Mouse (Mus musculus) CH12.LX (cell line): ENCODE data around the gene Serbp1.

Experiments
- CTCF ChIP-seq, 2 experiments: IDR thresholded peaks in 1 of 2; conservative IDR thresholded peaks in 1 of 2; 2 replicates each; pipeline ENCODE4 v1.5.1; 2011 to 2012; ENCODE audit warnings: low read depth in 2 of 2, low read length in 2 of 2, improper control_type of control experiment in 1 of 2, inconsistent platforms in 1 of 2, mild to moderate bottlenecking in 1 of 2, moderate library complexity in 1 of 2
- ETS1 ChIP-seq: conservative IDR thresholded peaks from 2 replicates; pipeline ENCODE4 v1.6.1; 2012; ENCODE audit warnings: low read depth, mild to moderate bottlenecking, inconsistent platforms, low read length, improper control_type of control experiment, moderate library complexity
- GABPA ChIP-seq: IDR thresholded peaks from 2 replicates; pipeline ENCODE4 v1.6.1; 2012; ENCODE audit warnings: low read depth, low read length, improper control_type of control experiment, inconsistent platforms; ENCODE audit not compliant: insufficient replicate concordance
- MAFK ChIP-seq: IDR thresholded peaks from 2 replicates; pipeline ENCODE4 v1.6.1; 2011; ENCODE audit warnings: low read length, improper control_type of control experiment; ENCODE audit not compliant: insufficient replicate concordance
- MAX ChIP-seq: IDR thresholded peaks from 2 replicates; pipeline ENCODE4 v1.6.1; 2011; ENCODE audit warnings: low read length, improper control_type of control experiment
- MAZ ChIP-seq: IDR thresholded peaks from 2 replicates; pipeline ENCODE4 v1.6.1; 2012; ENCODE audit warnings: low read depth, mild to moderate bottlenecking, inconsistent platforms, low read length, improper control_type of control experiment, moderate library complexity
- MEF2A ChIP-seq: IDR thresholded peaks from 2 replicates; pipeline ENCODE4 v1.6.1; 2014; ENCODE audit warnings: low read depth, mild to moderate bottlenecking, inconsistent platforms, low read length, improper control_type of control experiment, borderline replicate concordance
- MYC ChIP-seq: IDR thresholded peaks from 2 replicates; pipeline ENCODE4 v1.6.1; 2011; ENCODE audit warnings: low read depth, mild to moderate bottlenecking, improper control_type of control experiment, low read length
- NRF1 ChIP-seq: IDR thresholded peaks from 2 replicates; pipeline ENCODE4 v1.6.1; 2014; ENCODE audit warnings: low read depth, mild to moderate bottlenecking, inconsistent platforms, low read length, improper control_type of control experiment, moderate library complexity
- POLR2A ChIP-seq: IDR thresholded peaks from 2 replicates; pipeline ENCODE4 v1.6.1; 2011; ENCODE audit warnings: low read depth, mild to moderate bottlenecking, improper control_type of control experiment, low read length
- TCF12 ChIP-seq: IDR thresholded peaks from 2 replicates; pipeline ENCODE4 v1.6.1; 2014; ENCODE audit warnings: low read depth, mild to moderate bottlenecking, inconsistent platforms, low read length, improper control_type of control experiment

DNA sequence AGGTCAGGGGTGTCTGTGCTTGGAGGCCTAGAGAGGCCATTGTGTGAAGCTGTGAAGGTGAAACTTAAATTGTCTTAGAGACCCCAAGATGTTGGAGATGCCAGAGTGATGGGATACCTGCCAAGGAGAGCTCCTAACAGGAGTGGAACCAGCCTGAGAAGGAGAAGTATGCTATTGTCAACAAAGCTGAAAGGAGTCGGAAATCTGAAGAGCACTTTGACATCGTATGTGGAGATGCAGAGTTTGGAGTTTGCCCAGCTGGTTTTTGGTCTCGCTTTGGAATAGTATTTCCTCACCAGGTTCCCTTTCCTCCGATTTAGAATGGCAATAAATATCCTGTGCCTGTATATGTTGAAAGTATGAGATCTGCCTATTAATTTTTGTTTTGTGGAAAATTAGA, 20.6 kb upstream of the Serbp1 start:
- TF ChIP-seq ETS1 = no peak
- no peak for TF ChIP-seq CTCF (conservative IDR thresholded peaks at IDR 0.05 in 1 of 2, IDR thresholded peaks at IDR 0.05 in 1 of 2; ENCODE audit: low read depth in 2 of 2, low read length in 2 of 2)
- TF ChIP-seq TCF12 = no peak
- no peak for TF ChIP-seq NRF1
- TF ChIP-seq MAFK = no peak
- TF ChIP-seq MEF2A = no peak
- no peak for TF ChIP-seq MAX
- TF ChIP-seq MAZ = no peak
- no peak for TF ChIP-seq GABPA
- TF ChIP-seq MYC = no peak
- TF ChIP-seq POLR2A = no peak
